Mouse (Mus musculus): ENCODE data around the gene Tcte1. TPM values are rescaled to one million over a fixed set of nuclear protein-coding genes. Genes with fewer than 3 reads are reported as not detected.
A peak's percentile ranks its signal among the peaks of the same experiment; 100 is the strongest.

Gene Tcte1
- total RNA-seq, 2 experiments from 2014 or later = 0.45 to 1.0 TPM

- intact Hi-C loops (cut with DNase I) = no loop called here
Measured at GRCm38 (mm10) chr17:45506700-45507189, 16.5 kb upstream of the Tcte1 start, which contains the start of gene Aars2. Gene Aars2, plus strand, starts transcription at chr17:45506841.

GRCm38 (mm10) chr17:45510871-45511270 lies 12.4 kb upstream of the Tcte1 start:
- intact Hi-C loops (cut with DNase I) = no loop called here

More at GRCm38 (mm10) chr17:45506700-45507189, 16.5 kb upstream of the Tcte1 start, which contains the start of gene Aars2:
- peak; percentile 90 to 96 for DNase-seq (ENCODE audit: extremely low spot score in 1 of 2, low spot score in 2 of 2)

GRCm38 (mm10) chr17:45511757-45512156 lies 11.5 kb upstream of the Tcte1 start:
- intact Hi-C loops (cut with DNase I) = no loop called here

More at GRCm38 (mm10) chr17:45510871-45511270, 12.4 kb upstream of the Tcte1 start:
- no peak for DNase-seq (ENCODE audit: extremely low spot score in 1 of 2, low spot score in 2 of 2)

GRCm38 (mm10) chr17:45515204-45515726 lies 8.0 kb upstream of the Tcte1 start:
- intact Hi-C loops (cut with DNase I) = no loop called here

More at GRCm38 (mm10) chr17:45511757-45512156, 11.5 kb upstream of the Tcte1 start:
- no peak for DNase-seq (ENCODE audit: extremely low spot score in 1 of 2, low spot score in 2 of 2)

GRCm38 (mm10) chr17:45515806-45516205 lies 7.4 kb upstream of the Tcte1 start:
- intact Hi-C loops (cut with DNase I) = loop anchor here (1.0 kb wide), 1 partner anchor 36 kb away; no protein-coding TSS in a partner anchor
- DNase-seq (ENCODE audit: extremely low spot score in 1 of 2, low spot score in 2 of 2) = peak in 1 of 2 experiments; percentile 26

More at GRCm38 (mm10) chr17:45515204-45515726, 8.0 kb upstream of the Tcte1 start:
- no peak for DNase-seq (ENCODE audit: extremely low spot score in 1 of 2, low spot score in 2 of 2)

- intact Hi-C loops (cut with DNase I) = loop anchor here (1.0 kb wide), 1 partner anchor 36 kb away; no protein-coding TSS in a partner anchor
- DNase-seq (ENCODE audit: extremely low spot score in 1 of 2, low spot score in 2 of 2) = peak; percentile 73 to 74
Measured at GRCm38 (mm10) chr17:45516488-45516887, 6.7 kb upstream of the Tcte1 start.

- peak in 1 of 2 experiments; percentile 29 for DNase-seq (ENCODE audit: extremely low spot score in 1 of 2, low spot score in 2 of 2)
- intact Hi-C loops (cut with DNase I) = no loop called here
Measured at GRCm38 (mm10) chr17:45517135-45517534, 6.1 kb upstream of the Tcte1 start.

GRCm38 (mm10) chr17:45517549-45518215 lies 5.6 kb upstream of the Tcte1 start:
- intact Hi-C loops (cut with DNase I) = no loop called here
- DNase-seq (ENCODE audit: extremely low spot score in 1 of 2, low spot score in 2 of 2) = peak in 1 of 2 experiments; percentile 27

- intact Hi-C loops (cut with DNase I) = no loop called here
- DNase-seq (ENCODE audit: extremely low spot score in 1 of 2, low spot score in 2 of 2) = no peak
Measured at GRCm38 (mm10) chr17:45518766-45519475, 4.3 kb upstream of the Tcte1 start.

GRCm38 (mm10) chr17:45520136-45520535 lies 3.1 kb upstream of the Tcte1 start:
- peak in 1 of 2 experiments; percentile 30 for DNase-seq (ENCODE audit: extremely low spot score in 1 of 2, low spot score in 2 of 2)
- intact Hi-C loops (cut with DNase I) = no loop called here

- intact Hi-C loops (cut with DNase I) = no loop called here
- DNase-seq (ENCODE audit: extremely low spot score in 1 of 2, low spot score in 2 of 2) = peak in 1 of 2 experiments; percentile 21
Measured at GRCm38 (mm10) chr17:45524961-45525360, 1.7 kb downstream of the Tcte1 start.

GRCm38 (mm10) chr17:45526571-45526970 lies 3.3 kb downstream of the Tcte1 start:
- no peak for DNase-seq (ENCODE audit: extremely low spot score in 1 of 2, low spot score in 2 of 2)
- intact Hi-C loops (cut with DNase I) = no loop called here

GRCm38 (mm10) chr17:45530346-45530782 lies 7.1 kb downstream of the Tcte1 start:
- DNase-seq (ENCODE audit: extremely low spot score in 1 of 2, low spot score in 2 of 2) = peak; percentile 61 to 74
- intact Hi-C loops (cut with DNase I) = no loop called here

- peak in 1 of 2 experiments; percentile 36 for DNase-seq (ENCODE audit: extremely low spot score in 1 of 2, low spot score in 2 of 2)
- intact Hi-C loops (cut with DNase I) = no loop called here
Measured at GRCm38 (mm10) chr17:45532896-45533295, 9.7 kb downstream of the Tcte1 start.

GRCm38 (mm10) chr17:45536264-45536663 lies 13.0 kb downstream of the Tcte1 start:
- peak in 1 of 2 experiments; percentile 20 for DNase-seq (ENCODE audit: extremely low spot score in 1 of 2, low spot score in 2 of 2)

GRCm38 (mm10) chr17:45538394-45538793 lies 15.2 kb downstream of the Tcte1 start:
- intact Hi-C loops (cut with DNase I) = no loop called here
- no peak for DNase-seq (ENCODE audit: extremely low spot score in 1 of 2, low spot score in 2 of 2)

More at GRCm38 (mm10) chr17:45536264-45536663, 13.0 kb downstream of the Tcte1 start:
- intact Hi-C loops (cut with DNase I) = no loop called here

- peak in 1 of 2 experiments; percentile 28 for DNase-seq (ENCODE audit: extremely low spot score in 1 of 2, low spot score in 2 of 2)
- intact Hi-C loops (cut with DNase I) = no loop called here
Measured at GRCm38 (mm10) chr17:45539664-45540063, 16.4 kb downstream of the Tcte1 start.

GRCm38 (mm10) chr17:45542129-45542528 lies 18.9 kb downstream of the Tcte1 start:
- intact Hi-C loops (cut with DNase I) = no loop called here
- peak in 1 of 2 experiments; percentile 22 for DNase-seq (ENCODE audit: extremely low spot score in 1 of 2, low spot score in 2 of 2)

GRCm38 (mm10) chr17:45542705-45543104 lies 19.5 kb downstream of the Tcte1 start:
- no peak for DNase-seq (ENCODE audit: extremely low spot score in 1 of 2, low spot score in 2 of 2)

More at GRCm38 (mm10) chr17:45542705-45543104, 19.5 kb downstream of the Tcte1 start:
- intact Hi-C loops (cut with DNase I) = no loop called here

Data from left cerebral cortex, postnatal 10 days (tissue).